Mouse (Mus musculus) lung, postnatal 14 days (tissue): ENCODE measurements at regions not wholly inside any gene's neighbourhood (a gene's known extent, or its start where the extent isn't known, plus 50 kb on each side); places are given as distances from the start of the nearest gene placed in this dataset.

Source experiments
- DNase-seq: peaks from one replicate; pipeline ENCODE4 v3.0.0; 2021

GRCm38 (mm10) chr2:75422798-75423685 lies 236.0 kb upstream of the Hnrnpa3 start:
- DNase-seq, result no peak

- DNase-seq, result no peak
Observed at GRCm38 (mm10) chr2:75423872-75424271, 235.2 kb upstream of the Hnrnpa3 start.

- no peak for DNase-seq
Observed at GRCm38 (mm10) chr2:75424363-75424762, 234.7 kb upstream of the Hnrnpa3 start.

DNA sequence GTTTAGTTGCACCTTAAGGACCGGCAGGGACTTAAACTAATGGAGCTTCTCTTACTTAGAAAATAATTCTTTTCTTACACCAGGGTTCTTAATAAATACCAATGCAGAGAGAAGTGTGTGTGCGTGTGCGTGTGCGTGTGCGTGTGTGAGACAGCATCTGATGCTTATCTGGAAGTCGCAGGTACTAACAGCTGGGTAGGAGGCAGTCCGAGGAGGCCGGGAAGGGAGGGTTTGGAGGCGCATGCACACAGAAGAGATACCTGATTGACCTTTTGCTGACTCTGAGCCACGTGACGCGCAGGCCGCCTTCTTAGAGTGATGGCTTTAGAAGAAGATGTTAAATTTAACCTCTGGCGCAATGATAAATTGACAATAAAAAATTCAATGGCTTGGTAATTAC lies 234.2 kb upstream of the Hnrnpa3 start:
- no peak for DNase-seq

- DNase-seq, result no peak
Observed at GRCm38 (mm10) chr2:75425384-75425783, 233.7 kb upstream of the Hnrnpa3 start.

DNA sequence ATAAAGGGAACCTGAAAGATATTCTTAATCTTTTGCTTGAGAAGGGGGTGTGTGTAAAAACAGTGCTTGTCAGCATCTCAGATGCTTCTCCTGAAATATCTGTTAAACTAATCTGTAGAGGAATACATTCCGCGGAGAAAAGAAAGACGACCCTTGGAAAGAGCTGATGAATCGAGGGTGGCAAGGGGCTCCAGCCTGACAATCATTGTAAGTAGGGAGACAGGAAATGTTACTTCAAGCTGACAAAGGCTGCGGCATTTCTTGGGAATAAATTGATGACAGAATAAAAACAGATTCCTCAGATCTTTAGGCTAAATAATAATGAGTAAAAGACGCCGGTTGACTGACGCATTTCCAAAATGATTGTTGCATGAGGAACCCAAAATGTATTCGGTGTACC lies 233.3 kb upstream of the Hnrnpa3 start:
- no peak for DNase-seq

DNA sequence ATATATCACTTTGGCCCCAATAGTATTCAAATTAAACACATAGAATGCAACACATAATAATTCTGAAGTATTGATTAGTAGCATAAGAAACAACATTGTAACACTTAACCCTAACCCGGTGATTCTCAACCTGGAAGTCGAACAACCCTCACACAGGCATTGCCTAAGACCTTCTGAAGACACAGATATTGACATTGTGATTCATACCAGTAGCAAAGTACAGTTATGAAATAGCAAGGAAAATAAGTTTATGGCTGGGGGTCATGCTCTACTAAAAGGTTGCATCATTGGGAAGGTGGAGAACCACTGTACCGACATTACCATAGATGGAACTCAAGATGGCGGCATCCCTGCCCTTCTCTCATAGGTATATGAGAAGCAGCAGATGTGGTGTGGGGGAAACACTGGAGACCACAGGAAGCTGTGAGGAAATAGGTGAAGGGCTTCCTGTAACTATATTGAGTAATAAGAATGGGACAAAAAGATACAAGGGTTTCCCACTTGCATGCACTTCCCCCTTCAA lies 231.1 kb upstream of the Hnrnpa3 start:
- DNase-seq, result no peak

DNA sequence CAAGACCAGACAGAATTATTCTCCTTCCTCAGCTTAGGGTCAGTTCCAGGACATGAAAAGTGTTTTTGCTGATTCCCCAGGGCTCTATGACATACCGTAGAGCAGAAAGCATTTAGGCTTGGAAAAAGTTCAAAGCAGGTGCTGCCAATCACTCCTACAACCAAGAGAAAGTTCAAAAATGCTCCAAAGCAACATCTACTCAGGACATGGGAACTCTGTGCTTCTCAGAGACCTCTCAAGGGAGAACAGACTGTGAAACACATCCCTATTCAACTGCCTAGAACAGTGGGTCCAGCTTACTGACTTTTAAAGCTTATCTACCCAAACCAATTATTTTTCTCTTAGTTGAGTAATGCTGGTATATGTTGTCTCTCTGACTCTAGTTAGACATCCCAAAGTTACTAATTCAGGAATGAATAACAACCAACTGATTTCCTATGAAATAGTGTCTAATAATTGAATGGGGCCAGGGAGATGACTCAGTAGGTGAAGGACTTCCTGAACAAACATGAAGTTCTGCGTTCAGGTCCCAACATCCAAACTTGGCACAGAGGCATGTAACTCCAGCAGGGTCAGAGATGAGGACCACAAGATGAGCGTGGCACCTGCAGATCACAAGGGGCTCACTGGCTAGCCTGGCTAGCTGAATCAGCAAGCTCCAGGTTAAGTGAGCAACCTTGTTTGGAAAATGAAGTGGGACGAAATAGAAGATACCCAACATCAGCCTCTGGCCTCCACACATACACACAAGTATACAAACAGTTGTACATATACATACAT lies 228.7 kb upstream of the Hnrnpa3 start:
- no peak for DNase-seq

DNA sequence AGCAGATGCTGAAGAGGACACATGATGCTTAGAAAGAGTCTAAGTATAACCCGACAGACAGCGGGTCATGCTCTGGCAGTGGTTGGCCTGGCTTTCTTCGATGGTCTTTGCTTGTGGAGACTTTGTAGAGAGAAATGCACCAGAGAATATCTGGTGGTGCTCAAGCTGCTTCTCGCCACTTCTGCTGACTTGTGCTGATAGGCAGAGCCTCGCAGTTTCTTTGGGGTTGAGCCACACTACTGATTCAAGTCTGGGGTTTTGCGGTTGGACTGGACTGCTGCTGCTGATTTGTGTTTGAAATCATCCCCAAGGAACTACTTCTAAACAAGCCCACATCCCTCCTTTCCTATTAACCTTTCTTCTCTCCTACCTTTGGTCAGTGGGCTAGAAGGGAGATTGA lies 227.1 kb upstream of the Hnrnpa3 start:
- DNase-seq, result no peak

DNA sequence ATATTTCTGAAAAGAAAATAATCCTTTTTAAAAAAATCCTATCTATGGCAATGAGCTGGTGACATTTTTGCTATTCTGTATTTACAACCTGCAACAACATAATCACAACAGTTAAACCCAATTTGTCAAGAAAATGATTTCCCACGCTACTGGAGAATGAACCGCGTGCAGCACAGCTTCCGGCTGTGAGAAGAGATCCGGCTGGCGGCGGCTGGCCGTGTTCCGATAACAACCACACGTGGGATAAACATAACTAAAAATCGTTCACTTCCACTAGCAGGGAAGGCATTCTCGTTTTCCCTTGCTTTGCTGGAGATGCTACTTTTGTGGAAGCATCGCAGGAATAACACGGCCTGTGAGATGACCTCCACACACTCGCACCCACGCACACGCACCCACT lies 224.5 kb upstream of the Hnrnpa3 start:
- no peak for DNase-seq

- DNase-seq, result no peak
Observed at GRCm38 (mm10) chr2:75439522-75440230, 219.4 kb upstream of the Hnrnpa3 start.

GRCm38 (mm10) chr2:75442632-75443031 lies 216.4 kb upstream of the Hnrnpa3 start:
- DNase-seq, result no peak

GRCm38 (mm10) chr2:75445189-75445588 lies 213.9 kb upstream of the Hnrnpa3 start:
- no peak for DNase-seq

DNA sequence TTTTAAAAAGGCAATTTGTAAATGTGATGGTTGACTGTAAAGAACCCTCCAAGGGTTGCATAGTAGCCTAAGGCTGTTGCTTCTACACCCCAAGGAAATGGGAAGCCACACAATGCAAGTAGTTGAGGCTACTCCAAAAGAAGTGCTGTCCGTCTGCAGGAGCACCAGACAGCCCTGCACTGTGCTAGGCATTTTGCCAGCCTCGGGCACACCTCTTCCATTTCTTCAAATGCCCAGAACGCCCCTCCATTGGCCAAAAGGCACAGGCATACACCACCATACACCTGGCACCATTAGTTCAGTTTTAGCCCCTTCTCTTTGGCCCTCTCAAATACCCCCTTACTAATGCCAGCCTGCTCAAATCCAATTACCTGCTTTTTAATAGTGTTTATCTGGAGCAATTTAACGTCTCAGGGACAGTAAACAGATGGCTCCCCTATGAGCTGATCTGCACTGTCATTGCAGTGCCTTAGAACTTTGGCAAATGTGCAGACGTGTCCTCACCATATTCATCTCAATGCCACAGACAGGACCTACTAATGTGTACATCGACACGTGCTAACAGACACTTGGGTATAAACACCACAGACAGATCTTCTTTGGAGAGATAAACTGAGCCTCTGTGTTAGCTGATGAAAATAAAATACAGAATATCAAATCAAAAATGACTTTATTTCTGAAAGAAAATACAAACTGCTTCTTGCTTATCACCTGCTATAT lies 211.9 kb upstream of the Hnrnpa3 start:
- DNase-seq, result no peak

DNA sequence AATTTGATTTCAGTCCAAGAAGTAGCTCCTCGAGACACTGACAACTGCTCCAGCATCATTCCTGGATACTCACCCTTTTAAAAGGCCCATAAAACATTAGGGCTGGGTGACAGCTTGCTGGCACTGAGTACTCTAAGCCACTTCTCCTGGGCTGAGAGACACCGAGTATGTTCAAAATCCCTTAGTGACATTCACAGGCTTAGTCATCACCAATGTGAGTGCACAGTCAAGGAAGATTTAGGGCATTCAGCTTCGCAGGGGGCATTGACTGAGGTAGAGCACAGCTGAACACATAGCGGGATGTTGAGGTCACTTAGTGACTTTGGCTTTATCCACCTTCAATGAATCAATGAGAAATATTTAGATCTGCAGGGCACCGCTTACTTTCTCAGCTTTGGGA lies 210.8 kb upstream of the Hnrnpa3 start:
- no peak for DNase-seq

DNA sequence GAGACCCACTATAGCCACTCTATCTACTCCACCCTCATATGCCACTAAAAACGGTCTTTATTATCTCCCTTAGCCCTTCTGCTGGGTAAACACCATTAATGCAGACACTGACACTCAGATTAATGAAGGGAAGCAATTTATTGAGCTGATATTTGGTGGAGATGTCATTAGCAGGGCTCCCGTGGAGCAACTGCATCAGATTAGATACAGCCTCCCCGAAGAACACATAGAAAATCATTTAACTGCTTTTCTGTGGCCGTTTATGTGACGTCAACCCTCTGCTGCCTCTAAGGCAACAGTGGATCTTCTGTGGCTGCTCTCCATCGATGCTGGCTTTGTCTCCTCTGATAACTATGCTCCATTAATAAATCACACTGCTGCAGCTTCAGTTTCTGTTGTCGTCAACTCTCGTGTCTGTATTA lies 207.2 kb upstream of the Hnrnpa3 start:
- no peak for DNase-seq

DNA sequence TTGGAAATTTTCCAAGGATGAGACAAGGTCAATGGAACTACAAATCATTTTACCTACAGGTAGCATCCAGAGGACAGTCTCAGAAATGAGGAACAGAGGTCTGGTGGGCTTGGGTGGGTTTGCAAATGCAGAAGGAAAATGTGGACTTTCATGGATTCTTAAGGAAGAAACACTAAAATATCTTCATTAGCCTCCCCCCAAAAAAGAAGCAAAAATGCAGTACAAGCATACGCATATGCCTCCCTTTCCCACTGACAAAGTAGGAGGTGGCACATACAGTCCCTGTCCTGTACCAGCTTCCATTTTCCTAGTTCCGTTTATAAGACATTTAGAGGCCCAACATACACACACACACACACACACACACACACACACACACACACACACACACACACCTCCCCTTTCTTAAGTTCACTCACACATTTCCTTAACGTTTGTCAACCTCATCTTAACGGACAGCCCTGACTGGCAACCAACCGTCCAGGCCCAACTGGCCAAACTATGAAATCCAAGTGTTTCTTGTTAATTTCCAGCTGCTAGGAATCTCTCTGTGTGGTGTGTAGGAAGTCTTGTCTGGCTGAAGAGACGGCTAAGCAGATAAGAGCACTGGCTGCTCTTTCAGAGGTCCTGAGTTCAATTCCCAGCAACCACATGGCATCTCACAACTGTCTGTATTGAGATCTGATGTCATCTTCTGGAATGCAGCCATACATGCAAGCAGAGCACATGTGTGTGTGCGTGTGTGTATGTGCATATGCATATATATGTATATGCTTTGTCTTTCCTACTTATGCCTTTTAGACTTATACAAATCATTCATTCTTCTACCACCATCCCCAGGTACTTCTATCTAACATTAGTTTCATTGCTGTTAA lies 206.6 kb upstream of the Hnrnpa3 start:
- DNase-seq, result no peak

DNA sequence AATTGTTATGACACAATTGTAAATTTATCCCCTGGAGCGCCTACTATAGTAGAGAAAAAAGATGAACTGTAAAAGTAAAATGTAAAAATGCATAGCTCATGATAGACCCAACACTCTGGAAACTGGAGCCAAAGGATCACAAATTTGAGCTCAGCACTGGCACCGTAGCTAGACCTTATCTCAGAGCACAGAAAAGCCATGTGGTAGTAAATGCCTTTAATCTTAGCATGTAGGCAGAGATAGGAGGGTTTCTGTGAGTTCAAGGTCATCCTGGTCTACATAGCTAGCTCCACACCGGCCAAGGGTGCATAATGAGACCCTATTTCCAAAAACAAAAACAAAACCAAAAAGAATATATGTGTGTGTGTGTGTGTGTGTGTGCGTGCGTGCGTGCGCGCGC lies 203.6 kb upstream of the Hnrnpa3 start:
- no peak for DNase-seq

DNA sequence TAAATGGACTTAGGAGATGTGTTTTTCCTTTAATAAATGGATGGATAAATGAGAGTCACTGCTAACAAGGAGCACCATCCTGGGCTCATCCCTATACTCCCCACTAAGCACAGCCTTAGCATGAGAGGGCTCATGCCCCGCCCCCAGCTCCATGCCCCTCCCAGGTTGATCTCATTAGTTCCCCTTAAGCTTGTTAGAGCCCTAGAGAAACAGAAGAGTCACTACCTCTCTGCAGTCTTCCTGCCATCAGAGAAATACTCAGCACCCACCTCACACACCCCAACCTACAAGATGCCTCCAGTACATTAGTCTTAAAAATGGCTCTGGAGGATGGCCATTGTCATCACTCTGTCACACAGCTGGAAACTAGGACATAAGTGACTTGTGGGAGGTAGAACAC lies 202.8 kb upstream of the Hnrnpa3 start:
- no peak for DNase-seq

DNA sequence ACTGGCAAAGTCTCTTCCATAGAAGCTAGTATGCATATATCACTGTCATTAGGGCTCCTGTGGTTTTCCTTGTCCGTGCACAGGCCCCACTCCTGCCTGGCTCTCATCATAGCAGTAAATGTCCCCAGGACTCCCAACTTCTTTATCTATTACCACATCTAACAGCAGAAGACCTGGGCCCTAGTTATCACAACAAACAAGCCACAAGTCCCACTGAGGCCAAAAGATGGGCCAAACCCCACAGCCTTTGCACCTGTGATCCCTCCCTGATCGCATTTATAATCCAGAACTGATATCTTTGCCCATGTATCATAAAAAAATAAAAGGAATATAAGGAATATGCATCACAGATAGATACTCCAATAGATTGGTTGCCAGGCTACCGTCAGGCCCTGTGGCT lies 201.6 kb upstream of the Hnrnpa3 start:
- no peak for DNase-seq

GRCm38 (mm10) chr2:75458898-75459297 lies 200.2 kb upstream of the Hnrnpa3 start:
- DNase-seq, result no peak

- DNase-seq, result no peak
Observed at GRCm38 (mm10) chr2:75460419-75460818, 198.6 kb upstream of the Hnrnpa3 start.
